Mouse (Mus musculus): ENCODE data around the gene Vmn1r124.
"Not testable (repeated sequence)": the region's sequence is repeated elsewhere in the genome, so short reads cannot be mapped to it uniquely, and the experiment has no call there.

The Vmn1r124 gene

GRCm38 (mm10) chr7:21260517-21260916 is at the start of gene Vmn1r124:
TSS of gene Vmn1r124 (minus strand) at chr7:21260617.
- DNase-seq (ENCODE audit: low spot score in 2 of 2): not testable (repeated sequence)

- DNase-seq (ENCODE audit: low spot score in 2 of 2): not testable (repeated sequence)
Observed at GRCm38 (mm10) chr7:21301367-21301766, 41.0 kb upstream of the Vmn1r124 start, which contains the start of gene Vmn1r126. TSS of gene Vmn1r126 (minus strand) at chr7:21301467.

- not testable (repeated sequence) for DNase-seq (ENCODE audit: low spot score in 2 of 2)
Observed at GRCm38 (mm10) chr7:21271879-21272278, 11.5 kb upstream of the Vmn1r124 start, which contains the start of gene Vmn1r125. TSS of gene Vmn1r125 (plus strand) at chr7:21272179.

Data from right cerebral cortex, postnatal 36 days (tissue).